Mouse (Mus musculus) natural killer cell, adult 2 months (primary cell): ENCODE data around the gene Gmds.
A peak's percentile ranks its signal among the peaks of the same experiment; 100 is the strongest.

Experiments
- DNase-seq, 2 experiments: peaks; one replicate each; pipeline ENCODE4 v3.0.0; 2022; ENCODE audit warnings: low spot score in 2 of 2

Gmds gene

DNA sequence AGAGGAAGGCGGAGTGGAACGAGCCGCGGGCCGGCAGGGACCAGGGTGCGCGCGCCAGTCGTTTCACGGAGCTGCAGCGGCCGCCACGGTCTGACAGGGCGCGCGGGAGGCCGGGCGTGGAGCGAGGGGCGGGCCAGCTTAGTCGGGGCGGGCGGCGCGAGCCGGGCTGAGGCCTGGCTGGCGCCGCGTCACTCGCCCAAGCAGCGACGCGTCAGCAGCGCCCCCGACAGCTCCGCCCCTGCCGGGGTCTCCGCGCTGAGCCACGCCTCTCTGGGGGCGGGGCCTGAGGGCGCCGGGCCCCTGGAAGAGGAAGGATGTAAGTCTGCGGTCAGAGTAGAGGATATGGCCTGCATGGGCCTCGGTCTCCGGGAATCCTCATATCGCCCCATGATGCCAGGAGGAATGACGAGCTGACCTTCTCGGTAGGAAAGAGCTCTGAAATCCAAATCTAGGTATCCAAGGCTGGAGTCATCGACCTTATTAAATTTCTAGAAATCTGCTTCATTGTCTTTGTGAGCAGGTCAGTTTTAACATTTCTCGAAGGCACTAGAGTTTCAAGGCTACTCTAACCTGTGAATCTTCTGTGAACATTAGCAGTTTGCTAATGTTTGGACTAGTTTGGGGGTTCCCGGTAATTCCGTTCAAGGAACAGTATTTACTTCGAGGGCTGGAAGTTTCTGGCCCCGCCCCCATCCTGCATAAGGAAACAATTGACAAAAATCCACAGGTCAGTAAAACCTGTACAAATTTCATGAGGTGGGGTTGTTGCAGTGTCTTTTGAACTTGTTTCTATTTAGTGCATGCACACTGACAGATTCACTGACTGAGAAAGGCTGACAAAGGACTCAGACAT lies at the start of gene Gmds:
Gene Gmds, minus strand, starts transcription at position 228 of the 853 bp plus-strand sequence.
- peak; percentile 81 to 87 for DNase-seq

DNA sequence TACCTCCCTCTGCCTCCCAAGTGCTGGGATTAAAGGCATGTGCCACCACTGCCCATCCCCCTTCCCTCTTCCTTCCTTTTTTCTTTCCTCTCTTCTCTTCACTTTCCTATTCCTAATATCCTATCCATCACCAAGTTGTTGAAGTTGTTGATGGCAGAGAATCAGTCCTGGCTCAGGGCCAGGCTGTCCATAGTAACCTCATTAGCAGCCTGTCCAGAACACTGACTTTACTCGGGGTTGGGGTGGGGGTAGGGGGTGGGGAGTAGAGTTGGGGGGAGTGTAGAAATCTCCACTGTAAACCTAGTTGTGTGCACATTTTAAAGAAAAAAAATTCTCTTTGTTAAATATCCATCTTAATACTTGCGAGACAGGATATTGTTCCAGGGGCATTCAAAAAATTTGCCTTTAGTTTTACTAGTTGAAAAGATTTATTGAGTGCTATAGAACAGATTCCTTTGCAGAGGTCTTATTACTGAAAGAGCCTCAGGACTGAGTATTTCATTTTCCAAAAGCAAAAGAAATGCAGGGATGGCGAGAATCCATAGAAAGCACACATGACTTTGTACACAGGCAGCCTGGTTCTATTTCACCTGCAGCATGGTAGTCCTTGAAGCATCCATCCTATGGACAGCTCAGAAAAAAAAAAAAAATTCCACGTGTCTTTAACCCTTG lies 47.0 kb upstream of the Gmds start:
- DNase-seq, result no peak

DNA sequence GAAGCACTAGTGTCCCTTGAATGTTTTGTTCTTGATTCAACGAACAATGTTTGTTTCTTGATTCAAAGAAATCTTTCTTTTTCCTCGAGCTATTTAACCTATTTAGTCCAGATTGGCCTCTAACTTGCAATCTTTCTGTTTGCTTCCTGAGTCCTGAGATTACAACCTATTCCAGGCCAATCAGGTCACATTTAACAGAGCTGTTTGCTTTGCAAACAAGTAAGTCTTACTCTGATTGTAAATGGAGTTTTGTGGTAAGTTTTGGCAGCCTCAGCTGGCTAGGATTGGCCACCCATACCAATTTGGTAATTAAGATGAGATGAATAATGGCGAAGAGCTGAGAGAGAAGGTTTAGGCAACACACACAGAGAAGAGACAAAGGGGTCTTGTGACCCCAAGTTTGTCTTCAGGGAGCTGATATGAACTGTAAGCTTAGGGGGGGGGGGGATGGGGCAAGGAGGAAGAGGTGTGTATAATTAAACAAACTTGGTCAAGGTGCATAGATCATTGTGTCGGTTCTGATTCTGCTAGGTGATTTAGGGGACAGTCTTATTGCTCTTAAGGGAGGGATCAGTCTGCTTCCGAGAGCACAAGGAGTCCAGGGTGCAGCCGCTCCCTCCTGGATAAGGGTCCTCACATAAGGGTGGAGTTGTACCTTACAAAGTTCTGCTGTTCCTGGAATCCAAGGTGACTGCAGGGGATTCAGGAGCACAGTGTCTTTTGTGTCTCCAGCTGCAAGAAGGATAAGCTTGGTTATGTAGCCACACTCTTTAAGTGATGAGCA lies 43.9 kb upstream of the Gmds start:
- no peak for DNase-seq

DNA sequence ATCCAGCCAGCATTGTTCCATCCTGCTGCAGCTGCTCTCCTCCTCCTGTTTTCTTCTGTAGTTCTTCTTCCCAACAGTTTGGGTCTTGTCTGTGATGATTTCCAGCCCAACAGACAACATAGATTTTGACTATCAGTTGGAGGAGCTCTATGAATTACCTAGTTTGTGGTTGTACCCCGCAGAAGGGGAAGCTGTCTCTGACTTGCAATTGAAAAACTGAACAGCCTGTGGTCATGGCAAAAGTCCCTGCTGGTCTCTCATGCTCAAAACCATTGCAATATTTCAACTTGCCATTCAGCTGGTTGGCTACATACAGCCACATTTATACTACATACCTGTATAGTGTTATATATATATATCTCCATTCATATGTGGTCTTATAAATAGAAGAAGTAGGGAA lies 40.1 kb upstream of the Gmds start:
- DNase-seq, result no peak

DNA sequence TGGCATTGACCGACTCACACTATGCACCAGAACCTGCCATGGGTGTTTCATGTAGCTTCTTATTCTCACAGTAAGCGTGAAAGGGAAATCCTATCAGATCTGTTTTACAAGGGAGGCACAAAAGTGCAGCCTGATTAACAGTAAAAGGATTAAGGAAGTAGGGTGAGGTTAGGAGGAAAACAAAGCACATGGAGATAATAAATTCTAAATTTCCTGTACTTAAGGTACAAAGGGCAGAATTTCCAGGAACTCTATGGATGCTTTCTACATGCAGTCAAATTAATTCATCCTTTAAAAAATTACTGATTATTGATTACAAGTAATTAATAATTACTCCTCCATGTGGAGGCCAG lies 34.0 kb upstream of the Gmds start:
- no peak for DNase-seq

DNA sequence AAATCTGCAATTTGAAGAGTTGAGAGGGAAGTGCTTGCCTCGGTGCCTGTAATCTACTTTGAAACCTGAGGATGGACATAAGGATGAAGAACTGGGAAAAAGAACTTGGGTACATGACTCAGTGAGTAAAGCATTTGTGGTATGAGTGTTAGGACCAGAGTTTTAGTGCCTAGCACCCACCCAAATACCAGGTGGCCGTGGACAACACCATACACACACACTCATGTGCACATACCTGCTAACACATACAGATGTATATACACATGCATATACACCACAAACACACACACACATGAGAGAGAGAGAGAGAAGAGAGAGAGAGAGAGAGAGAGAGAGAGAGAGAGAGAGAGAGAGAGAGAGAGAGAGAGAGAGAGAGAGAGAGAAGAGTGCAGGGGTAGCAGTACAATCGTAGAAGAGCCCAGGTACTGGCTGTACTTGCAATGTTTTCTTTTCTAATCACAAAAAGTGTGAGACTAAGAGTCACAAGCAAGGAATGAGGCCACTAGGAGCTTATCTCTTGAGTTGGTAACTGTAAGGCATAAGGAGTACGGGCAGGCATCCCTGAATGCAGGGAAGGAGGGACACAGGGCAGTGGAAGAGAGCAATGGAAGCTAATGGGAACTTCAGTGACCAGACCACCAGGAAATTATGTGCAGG lies 33.5 kb upstream of the Gmds start:
- DNase-seq, result no peak

DNA sequence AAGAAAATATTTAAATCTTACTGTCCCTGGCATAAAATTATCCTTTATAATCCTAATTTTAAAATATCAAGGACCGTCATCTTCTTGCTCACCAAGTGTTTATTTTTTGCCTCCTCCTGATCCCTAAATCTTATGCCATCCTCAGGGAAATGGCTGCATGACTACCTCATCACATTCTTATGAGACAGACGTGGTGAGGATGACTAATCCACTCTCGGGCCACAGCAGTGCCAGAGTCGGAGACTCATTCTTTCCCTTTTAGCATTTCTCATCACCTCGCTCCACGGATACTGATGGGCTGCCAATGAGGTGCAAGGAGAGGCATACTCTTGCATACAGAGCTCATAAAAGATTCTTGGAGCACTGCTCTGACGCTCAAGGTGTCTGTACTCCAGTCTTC lies 32.2 kb upstream of the Gmds start:
- no peak for DNase-seq

DNA sequence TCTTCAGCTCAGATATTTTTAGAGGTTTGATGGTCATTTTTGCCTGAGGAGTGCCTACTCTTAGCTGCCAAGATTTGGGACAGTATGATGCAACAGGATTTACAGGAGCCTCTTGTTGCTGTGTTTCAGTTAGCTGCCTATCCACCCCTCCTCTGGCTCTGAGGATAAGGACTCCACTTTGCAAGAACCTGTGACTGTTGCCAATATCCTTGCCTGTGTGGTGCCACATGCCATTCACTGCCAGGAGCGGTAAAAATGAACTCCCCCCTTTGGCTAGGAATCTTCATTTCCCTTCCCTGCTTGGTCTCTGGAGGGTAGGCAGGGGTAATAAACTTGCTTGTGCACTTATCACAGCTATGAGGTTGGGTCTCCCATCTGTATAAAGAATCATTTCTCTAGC lies 31.6 kb upstream of the Gmds start:
- DNase-seq, result no peak

DNA sequence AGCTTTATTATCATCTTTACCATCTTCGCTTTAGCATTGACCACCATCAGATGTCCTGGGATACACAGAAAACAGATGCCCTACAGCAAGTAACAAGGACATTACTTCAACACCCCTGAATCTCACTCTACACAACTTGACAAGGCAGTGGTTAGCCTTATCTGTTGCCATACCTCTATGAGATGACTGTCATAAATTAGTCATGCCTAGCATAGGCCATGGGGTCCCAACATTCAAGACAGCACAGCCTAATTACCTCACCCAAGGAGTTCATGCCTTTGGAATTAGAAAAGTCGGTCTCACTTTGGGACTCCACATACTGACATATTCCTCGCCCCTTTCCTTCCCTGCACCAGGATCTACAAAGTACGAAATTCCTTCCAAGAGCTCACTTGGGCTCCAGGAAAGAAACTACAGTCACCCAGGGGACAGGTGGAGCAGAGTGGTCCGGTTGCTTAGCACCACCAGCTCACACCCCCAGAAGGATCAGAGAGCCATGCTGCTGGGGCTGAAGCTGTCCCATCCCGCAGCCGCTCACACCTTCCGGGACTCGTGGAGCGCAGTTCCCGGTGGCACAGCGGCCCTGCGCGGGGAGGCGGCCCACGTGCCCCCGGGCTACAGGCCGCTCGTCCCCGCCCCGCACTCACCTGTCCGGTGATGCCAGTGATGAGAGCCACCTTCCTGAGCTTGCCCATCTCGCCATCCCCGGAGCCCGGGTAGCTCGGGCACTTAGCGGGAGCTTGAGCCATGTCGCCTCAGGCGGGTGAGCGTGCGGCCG lies 616 bp downstream of the Gmds start:
- DNase-seq, result peak; percentile 1

DNA sequence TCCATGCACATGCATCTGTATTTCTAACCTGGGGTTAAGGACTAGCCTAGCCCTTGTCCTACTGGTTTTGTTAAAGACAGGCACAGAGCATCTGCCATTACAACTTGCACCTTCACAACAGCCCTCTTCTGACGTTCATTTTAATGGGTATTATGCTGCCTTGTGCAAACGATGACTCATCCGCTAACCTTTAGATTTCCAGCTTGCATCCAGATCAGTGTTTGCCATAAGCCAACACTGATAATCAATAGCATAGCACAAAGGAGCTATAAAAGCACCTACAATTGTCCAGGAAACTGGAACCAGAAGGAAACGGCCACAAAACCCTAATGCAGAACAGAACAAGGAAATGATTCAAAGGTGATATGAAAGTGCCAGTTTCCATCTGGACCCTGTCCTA lies 20.2 kb downstream of the Gmds start:
- DNase-seq, result no peak

DNA sequence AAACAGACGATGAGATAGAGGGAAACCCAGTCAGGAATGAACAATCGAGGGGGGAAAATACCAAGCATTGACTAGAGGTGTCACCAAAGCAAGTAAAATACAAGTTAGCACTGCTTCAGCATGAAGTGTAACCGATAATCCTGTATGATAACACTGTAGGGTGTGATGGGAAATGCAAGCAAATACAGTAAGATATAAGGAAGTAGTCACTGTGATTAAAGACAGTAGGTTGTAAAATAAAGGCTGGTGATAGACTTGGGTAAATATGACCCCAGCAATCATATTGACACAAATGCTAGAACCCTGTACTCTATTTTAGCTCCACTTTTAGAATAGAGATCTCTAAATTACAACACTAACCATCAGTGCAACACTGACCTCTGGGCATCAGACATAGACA lies 21.2 kb downstream of the Gmds start:
- no peak for DNase-seq

DNA sequence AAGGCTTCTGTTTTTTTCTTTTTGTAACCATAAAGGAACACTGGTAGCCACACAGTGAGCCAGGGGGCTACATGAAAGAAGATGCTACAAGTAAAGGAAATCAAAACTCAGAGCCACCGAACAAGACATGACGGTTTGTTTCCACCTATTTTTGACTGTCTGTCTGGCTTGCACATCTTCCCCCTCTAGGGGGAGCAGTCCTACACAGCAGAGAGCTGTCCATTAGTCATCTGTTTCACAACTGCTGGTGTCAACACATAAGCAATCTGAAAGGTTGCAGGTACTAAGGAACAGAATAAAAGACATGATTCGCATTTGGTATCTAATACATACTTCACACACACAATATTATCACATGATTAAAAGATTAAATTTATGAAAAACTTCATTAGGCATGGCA lies 25.9 kb downstream of the Gmds start:
- peak; percentile 30 to 50 for DNase-seq

DNA sequence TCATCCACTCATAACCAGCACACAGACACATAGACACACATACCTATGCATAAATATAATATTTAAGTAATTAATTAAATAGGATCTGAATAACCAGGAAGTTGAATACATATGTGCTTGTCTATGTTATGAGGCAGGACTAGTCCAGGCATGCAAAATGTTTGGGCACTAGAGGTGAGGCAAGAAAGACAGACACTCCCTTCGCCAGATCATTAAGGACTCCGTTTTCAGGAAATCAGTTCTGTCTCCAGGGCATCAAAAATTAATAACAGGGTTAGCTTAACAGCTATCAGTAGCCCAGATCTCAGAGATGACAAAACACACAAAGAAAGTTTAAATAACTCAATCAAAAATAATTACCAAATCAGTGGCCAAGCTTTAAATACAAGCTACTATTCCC lies 27.1 kb downstream of the Gmds start:
- DNase-seq, result no peak

DNA sequence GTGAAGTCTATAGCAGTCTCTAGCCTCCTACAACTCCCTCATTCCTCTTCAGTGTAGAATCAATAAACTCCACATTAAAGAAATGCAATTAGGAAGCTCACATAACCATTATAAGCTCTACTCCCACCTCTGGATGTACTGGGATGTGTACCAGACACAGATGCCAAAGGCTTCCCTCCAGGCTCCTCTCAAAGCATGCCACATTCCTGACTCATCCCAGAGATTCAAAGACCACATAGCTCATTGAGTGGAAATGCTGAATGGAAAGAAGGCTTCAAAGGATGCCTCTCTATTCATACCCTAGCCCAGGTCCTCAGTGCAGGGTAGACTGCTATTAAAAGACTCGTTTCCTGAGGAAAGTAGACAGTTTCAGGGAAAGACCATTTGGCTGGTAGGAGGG lies 40.1 kb downstream of the Gmds start:
- DNase-seq, result no peak

DNA sequence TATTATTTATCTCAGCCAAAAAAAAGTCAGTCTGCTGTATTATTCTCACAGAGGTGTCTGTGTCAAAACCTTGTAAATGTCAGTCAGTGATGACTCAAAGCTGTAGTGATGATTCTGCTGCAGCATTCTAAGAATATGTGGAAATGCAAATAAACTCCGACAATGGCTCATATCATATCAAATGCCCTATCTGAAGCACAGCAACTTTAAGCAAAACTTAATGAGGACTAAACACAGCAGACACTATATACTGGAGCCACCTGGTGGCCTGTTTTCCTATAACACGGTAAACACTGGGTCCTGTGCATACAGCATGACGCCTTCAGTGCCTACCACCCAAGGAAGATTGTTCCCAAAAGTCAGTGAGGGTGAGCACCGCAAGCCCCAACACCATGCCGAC lies 41.1 kb downstream of the Gmds start:
- peak in 1 of 2 experiments; percentile 12 for DNase-seq

DNA sequence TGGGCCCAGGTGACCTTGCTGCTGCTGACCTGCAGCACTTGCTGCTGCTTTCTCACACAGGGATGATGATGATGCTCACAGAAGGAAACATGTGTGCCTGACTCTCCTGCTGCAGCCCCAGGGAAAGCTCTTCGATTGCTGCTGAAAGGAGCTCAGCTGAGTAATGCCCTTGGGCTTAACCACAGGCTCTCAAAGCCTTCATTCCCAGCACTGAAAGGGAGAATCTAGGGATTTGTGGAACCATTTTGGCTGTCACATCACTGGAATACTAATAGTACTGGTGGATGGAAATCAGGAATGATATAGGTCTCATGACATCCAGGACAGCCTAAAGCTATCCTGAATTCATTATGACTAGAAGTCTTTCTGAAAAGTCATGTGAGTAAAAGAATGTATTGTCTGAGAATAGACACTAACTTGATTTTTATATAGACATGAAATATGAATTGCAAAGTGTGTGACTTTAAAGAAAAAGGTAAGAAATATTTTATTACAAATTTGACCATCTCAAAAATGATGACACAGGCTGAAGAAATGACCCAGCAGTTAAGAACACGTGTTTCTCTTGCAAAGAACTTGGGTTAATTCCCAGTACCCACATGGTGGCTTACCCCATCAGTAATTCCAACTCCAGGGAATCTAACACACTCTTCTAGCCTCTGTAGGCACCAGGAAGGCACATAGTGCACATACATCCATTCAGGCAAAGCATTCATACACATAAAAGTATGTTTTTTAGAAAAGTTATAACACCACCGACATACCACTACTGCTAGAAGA lies 43.9 kb downstream of the Gmds start:
- DNase-seq, result no peak

DNA sequence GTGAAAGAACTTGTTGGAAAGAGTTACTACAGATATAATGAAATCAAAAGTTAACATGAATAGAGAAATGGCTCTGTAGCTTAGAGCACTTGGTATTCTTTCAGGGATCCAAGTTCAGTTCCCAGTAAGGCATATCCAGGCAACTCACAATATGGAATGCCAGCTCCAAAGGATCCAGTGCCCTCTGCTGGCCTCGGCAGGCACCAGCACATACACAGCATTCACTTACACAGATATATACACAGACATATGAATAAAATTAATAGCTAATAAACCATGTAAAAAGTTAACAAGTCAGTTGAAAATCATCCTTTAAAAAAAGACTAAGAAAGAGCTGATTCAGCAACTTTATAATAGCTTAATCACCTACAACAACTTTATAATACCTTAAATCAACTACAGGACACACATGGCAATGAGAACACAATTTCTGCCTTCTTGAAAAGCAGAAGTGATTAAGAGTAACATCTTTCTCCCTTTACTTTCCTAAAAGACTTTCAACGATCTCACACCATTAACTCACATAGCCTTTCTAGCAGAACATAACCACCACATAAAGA lies 65.5 kb downstream of the Gmds start:
- no peak for DNase-seq

DNA sequence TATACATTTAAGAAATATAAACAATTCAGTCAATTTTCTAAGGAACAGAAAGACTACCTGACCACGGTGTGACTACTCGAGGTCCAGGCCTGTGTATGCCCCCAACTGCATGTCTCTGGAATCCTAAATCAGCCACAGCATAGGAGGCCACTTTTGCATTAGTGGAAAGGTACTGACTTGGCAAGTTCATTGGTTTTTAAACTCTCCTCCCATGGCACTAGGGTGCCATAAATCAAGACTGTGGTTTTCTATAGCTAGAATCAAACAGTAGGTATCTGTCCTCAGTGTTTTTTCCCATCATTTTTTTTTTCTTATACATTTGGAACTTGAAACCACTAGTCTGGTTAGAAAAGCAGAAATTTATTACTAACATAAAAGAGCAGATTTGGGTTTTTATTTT lies 68.8 kb downstream of the Gmds start:
- no peak for DNase-seq

DNA sequence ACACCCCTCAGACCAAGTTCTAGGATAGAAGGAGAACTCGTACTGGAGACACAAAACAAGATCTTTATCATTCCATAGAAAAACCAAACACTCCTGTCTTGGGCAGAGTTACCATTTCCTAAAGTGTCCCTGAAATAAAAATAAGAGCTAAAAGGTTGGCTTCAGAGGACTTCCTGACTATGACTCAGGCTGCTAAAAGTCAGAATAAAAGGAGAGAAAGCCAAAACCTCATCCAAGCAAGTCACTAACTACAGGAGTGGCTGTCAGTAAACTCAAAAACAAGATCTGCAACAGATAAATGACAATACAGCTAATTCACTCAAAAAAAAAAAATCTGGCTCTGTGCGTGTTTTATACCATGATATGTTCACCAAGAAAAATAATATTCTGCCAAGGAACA lies 69.3 kb downstream of the Gmds start:
- DNase-seq, result no peak

DNA sequence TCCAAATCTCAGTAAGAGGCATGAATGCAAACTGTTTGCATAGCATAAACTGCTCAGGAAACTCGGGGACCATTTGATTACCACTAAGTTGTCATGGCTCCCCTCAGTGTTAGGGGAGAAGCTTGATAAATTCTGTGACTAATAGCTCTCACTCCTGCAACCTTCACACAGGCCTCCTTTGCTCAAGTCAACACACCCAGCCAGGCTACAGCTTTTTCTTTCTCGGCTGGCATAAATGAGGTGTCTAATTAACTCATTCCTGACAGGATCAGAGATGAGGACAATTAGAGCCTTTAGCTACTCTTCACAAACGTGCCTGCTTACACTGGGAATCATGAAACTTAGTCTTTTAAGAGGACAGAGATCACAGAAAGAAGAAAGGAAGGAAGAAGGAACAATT lies 70.3 kb downstream of the Gmds start:
- DNase-seq, result no peak
